Mouse (Mus musculus) hindbrain, embryonic 12.5 days (tissue): Measurements from ENCODE around the gene Ccdc177. TPM values are rescaled to one million over a fixed set of nuclear protein-coding genes. Genes with fewer than 3 reads are reported as not detected.

Source experiments
- ATAC-seq: fragments of 200-750 bp; cut with Nextera tagmentation; 2 replicates; pipeline ENCODE4 v1.8.0; 2017; ENCODE audit warnings: moderate TSS enrichment; ENCODE audit not compliant: low FRiP score
- H3K27ac ChIP-seq: fragments of 300-500 bp; sonication (generic); 2 replicates; pipeline ENCODE4 v1.5.1; 2016; ENCODE audit warnings: mild to moderate bottlenecking
- H3K27me3 ChIP-seq: fragments of 300-500 bp; sonication (generic); 2 replicates; pipeline ENCODE4 v1.6.1; 2016; ENCODE audit warnings: mild to moderate bottlenecking
- H3K36me3 ChIP-seq: fragments of 300-500 bp; sonication (generic); 2 replicates; pipeline ENCODE4 v1.6.1; 2016; ENCODE audit warnings: mild to moderate bottlenecking
- H3K4me1 ChIP-seq: fragments of 300-500 bp; sonication (generic); 2 replicates; pipeline ENCODE4 v1.6.1; 2016
- H3K4me2 ChIP-seq: fragments of 300-500 bp; sonication (generic); replicated peaks from 2 replicates; pipeline ENCODE4 v1.6.1; 2016; ENCODE audit warnings: mild to moderate bottlenecking
- H3K4me3 ChIP-seq: fragments of 300-500 bp; sonication (generic); 2 replicates; pipeline ENCODE4 v1.5.1; 2016; ENCODE audit warnings: mild to moderate bottlenecking
- H3K9ac ChIP-seq: fragments of 300-500 bp; sonication (generic); 2 replicates; pipeline ENCODE4 v1.6.1; 2016; ENCODE audit warnings: mild to moderate bottlenecking, moderate library complexity
- H3K9me3 ChIP-seq: fragments of 300-500 bp; sonication (generic); replicated peaks from 2 replicates; pipeline ENCODE4 v1.6.1; 2016; ENCODE audit warnings: mild to moderate bottlenecking
- WGBS: fragments of 180-500 bp; shearing (Covaris S2); methylation state at CpG from one replicate; pipeline ENCODE4 v1.1.7; 2016; 5-methylcytosine and 5-hydroxymethylcytosine counted together
- polyA plus RNA-seq: library from polyadenylated mRNA; unstranded; fragments of >200 nt; fragmentation: Nextera tagmentation; extraction: Ambion mirVana; gene quantifications from 2 replicates; pipeline ENCODE4 v1.2.1, GENCODE M21; 2016

Ccdc177 gene
- polyA plus RNA-seq, 1 experiment from 2014 or later = 5.9 TPM

- 51% methylated on average over 2 of the region's 2 CpGs for WGBS
- H3K4me3 ChIP-seq = no peak overlapping the region
- no peak for ATAC-seq
Measured at GRCm38 (mm10) chr12:80728814-80729213, 31.7 kb downstream of the Ccdc177 start.

DNA sequence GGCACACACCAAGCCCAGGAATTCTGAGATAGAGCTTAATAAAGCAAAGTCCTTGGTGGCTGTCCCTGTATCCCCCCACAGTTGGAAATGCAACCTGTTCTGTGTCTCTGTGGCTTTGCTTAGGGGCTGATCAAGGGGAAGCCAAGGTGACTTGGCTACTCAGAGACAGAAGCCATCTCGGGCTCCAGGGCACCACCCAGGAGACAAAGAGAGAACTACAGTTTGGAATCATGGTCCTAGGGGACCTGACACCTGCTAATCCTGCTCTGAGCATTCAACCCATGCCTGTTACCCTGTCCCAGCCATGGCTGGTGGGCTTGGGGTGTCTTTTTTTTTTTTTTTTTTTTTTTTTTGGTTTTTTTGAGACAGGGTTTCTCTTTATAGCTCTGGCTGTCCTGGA lies 32.3 kb downstream of the Ccdc177 start:
- peaks cover 5% of the 10 kb centered on the region; the same call in 1 of the 2 replicates for H3K27me3 ChIP-seq
- no peak overlapping the region for H3K27ac ChIP-seq
- 38% methylated on average over 1 of the region's 1 CpGs for WGBS
- no peaks in the 10 kb centered on the region for H3K9me3 ChIP-seq
- H3K36me3 ChIP-seq = no peaks in the 10 kb centered on the region
- no peak overlapping the region for H3K4me2 ChIP-seq
- no peak overlapping the region for H3K4me3 ChIP-seq
- no peak for ATAC-seq
- no peaks in the 10 kb centered on the region for H3K4me1 ChIP-seq
- no peak overlapping the region for H3K9ac ChIP-seq

More at GRCm38 (mm10) chr12:80728814-80729213, 31.7 kb downstream of the Ccdc177 start:
- H3K9me3 ChIP-seq = no peaks in the 10 kb centered on the region
- peaks cover 5% of the 10 kb centered on the region; the same call in 1 of the 2 replicates for H3K27me3 ChIP-seq
- H3K4me2 ChIP-seq = no peak overlapping the region
- H3K27ac ChIP-seq = no peak overlapping the region
- H3K36me3 ChIP-seq = no peaks in the 10 kb centered on the region
- no peaks in the 10 kb centered on the region for H3K4me1 ChIP-seq
- no peak overlapping the region for H3K9ac ChIP-seq

GRCm38 (mm10) chr12:80724853-80725559 lies 35.5 kb downstream of the Ccdc177 start:
- no peak overlapping the region for H3K4me3 ChIP-seq
- H3K4me1 ChIP-seq = no peaks in the 10 kb centered on the region
- ATAC-seq = no peak
- H3K9ac ChIP-seq = no peak overlapping the region
- H3K9me3 ChIP-seq = no peaks in the 10 kb centered on the region
- H3K4me2 ChIP-seq = no peak overlapping the region
- H3K27ac ChIP-seq = no peak overlapping the region
- H3K36me3 ChIP-seq = no peaks in the 10 kb centered on the region
- WGBS = 28% methylated on average over 10 of the region's 10 CpGs
- peaks cover 5% of the 10 kb centered on the region; the same call in 1 of the 2 replicates for H3K27me3 ChIP-seq

DNA sequence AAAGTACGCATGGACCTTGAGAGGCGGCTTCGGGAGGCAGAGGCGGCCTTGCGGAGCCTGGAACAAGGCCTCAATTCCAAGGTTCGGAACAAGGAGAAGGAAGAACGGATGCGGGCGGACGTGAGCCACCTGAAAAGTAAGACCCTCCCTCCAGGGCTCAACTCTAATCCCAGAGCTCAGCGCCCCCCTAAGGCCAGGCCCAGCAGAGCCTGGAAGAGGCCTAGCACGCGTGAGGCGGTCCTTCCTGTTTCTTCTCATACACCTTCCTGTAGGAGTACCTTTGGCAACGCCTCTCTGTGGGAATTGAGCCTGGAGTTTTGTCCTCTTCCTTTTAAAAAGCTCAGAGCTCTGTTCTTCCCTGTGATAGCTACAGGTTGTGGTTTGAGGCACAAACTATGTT lies 39.0 kb downstream of the Ccdc177 start:
- Histone ChIP-seq H3K4me1 (no peaks in the 10 kb centered on the region), H3K27ac (no peak overlapping the region), H3K27me3 (peaks cover 8% of the 10 kb centered on the region; the same call in 1 of the 2 replicates), H3K4me3 (no peak overlapping the region), H3K9ac (no peak overlapping the region), H3K4me2 (no peak overlapping the region), H3K36me3 (no peaks in the 10 kb centered on the region), H3K9me3 (no peaks in the 10 kb centered on the region)
- no peak for ATAC-seq
- WGBS = 86% methylated on average over 15 of the region's 15 CpGs

GRCm38 (mm10) chr12:80720507-80720906 lies 40.0 kb downstream of the Ccdc177 start:
- 52% methylated on average over 12 of the region's 12 CpGs for WGBS
- Histone ChIP-seq H3K27me3 (peaks cover 8% of the 10 kb centered on the region; the same call in 1 of the 2 replicates), H3K27ac (no peak overlapping the region), H3K4me2 (no peak overlapping the region), H3K4me3 (no peak overlapping the region), H3K4me1 (no peaks in the 10 kb centered on the region), H3K9me3 (no peaks in the 10 kb centered on the region), H3K9ac (no peak overlapping the region), H3K36me3 (no peaks in the 10 kb centered on the region)
- ATAC-seq = no peak

- H3K9me3 ChIP-seq = no peaks in the 10 kb centered on the region
- no peak overlapping the region for H3K4me2 ChIP-seq
- H3K36me3 ChIP-seq = no peaks in the 10 kb centered on the region
- no peak overlapping the region for H3K4me3 ChIP-seq
- no peak for ATAC-seq
- no peak overlapping the region for H3K9ac ChIP-seq
- no peak overlapping the region for H3K27ac ChIP-seq
- 0 out of 2 replicates have a peak, but pooled peaks cover 3% of the 10 kb centered on the region for H3K27me3 ChIP-seq
- no peaks in the 10 kb centered on the region for H3K4me1 ChIP-seq
- 57% methylated on average over 2 of the region's 2 CpGs for WGBS
Measured at GRCm38 (mm10) chr12:80719141-80719540, 41.3 kb downstream of the Ccdc177 start.

GRCm38 (mm10) chr12:80715915-80716314 lies 44.6 kb downstream of the Ccdc177 start:
- Histone ChIP-seq H3K9me3 (no peaks in the 10 kb centered on the region), H3K4me1 (no peaks in the 10 kb centered on the region), H3K27ac (no peak overlapping the region), H3K27me3 (0 out of 2 replicates have a peak, but pooled peaks cover 3% of the 10 kb centered on the region), H3K36me3 (no peaks in the 10 kb centered on the region), H3K4me3 (no peak overlapping the region), H3K4me2 (no peak overlapping the region), H3K9ac (no peak overlapping the region)
- WGBS = 80% methylated on average over 6 of the region's 6 CpGs
- ATAC-seq = no peak

DNA sequence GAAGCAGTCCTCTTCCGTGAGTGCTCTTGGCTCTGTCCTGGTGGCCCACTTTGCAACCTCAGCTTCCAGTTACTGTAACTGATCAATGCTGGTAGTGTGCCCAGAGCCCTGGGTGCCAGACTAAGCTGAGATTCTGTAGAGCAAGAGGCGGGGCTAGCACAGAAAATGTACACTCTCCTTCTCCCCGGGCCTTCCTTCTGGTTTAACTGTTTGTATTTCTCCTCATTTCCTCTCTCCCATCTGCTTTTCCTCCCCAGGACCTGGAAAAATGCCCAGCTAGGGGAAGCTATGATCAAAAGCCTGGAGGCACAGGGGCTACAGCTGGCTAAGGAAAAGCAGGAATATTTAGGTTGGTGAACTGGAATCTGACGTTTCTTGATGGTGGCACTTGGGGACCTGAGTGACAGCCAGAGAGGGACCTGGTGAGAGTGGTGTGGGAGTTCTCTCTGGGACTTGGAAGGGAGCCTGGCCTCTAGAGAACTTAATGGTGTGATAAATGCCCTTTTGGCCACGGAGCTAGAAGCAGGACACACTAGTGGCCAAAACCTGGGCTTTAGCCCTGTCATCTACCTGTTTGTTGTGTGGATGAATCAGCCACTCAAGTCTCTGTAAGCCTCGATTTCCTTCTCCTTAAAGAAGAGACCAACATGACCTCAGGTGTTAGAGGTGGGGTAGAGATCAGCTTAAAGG lies 53.4 kb downstream of the Ccdc177 start:
- Histone ChIP-seq H3K9ac (no peak overlapping the region), H3K27me3 (no peaks in the 10 kb centered on the region), H3K36me3 (no peaks in the 10 kb centered on the region), H3K9me3 (no peaks in the 10 kb centered on the region), H3K4me3 (no peak overlapping the region), H3K4me2 (no peak overlapping the region), H3K4me1 (peaks cover 7% of the 10 kb centered on the region), H3K27ac (no peak overlapping the region)
- no peak for ATAC-seq
- WGBS = 65% methylated on average over 6 of the region's 6 CpGs

DNA sequence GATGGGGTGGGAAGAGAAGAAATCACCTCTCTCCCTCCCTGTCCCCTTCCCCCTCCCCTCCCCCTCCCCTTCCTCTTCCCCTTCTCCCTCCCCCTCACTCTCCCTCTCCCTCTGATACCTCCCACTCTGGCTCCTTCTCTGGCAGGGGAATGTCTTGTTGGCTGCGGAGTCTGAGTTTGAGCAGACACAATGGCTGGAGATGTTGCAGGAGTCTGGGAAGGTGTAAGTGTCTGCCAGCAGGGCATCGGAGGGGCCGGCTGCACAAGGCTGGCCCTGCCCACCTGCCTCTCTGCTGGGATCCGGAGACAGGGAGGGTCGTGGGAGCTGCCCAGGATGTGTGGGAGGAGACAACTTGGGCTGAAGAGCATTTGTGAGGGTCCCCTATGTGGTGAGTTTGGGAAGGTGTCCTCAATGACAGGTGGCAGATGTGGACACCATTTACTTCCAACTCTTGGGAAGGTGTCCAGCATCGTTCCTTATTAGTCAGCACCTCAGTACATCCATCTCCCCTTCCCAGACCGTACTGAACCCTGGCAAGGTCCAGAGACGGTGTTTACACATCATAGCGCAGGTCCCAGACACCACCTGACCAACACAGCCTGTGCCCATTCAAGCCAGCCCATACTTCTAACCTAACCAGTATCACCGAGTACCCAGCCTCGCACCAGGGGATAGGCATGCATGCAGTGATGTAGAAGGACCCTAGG lies 54.1 kb downstream of the Ccdc177 start:
- Histone ChIP-seq H3K4me1 (peaks cover 7% of the 10 kb centered on the region), H3K27me3 (no peaks in the 10 kb centered on the region), H3K4me3 (no peak overlapping the region), H3K36me3 (no peaks in the 10 kb centered on the region), H3K9ac (no peak overlapping the region), H3K27ac (no peak overlapping the region), H3K4me2 (no peak overlapping the region), H3K9me3 (no peaks in the 10 kb centered on the region)
- 62% methylated on average over 11 of the region's 11 CpGs for WGBS
- no peak for ATAC-seq

Other genes with a start within 250 kb of the Ccdc177 start
- gene Galnt16, start 242.4 kb downstream of the Ccdc177 start, polyA plus RNA-seq = 21.1 and 22.3 TPM in 2 replicates
- gene Slc39a9, start 116.8 kb downstream of the Ccdc177 start, polyA plus RNA-seq = 29.0 and 30.1 TPM in 2 replicates
- 259 and 299 TPM in 2 replicates for gene Erh, start 116.3 kb downstream of the Ccdc177 start, polyA plus RNA-seq
- gene Plekhd1, start 68.1 kb downstream of the Ccdc177 start, polyA plus RNA-seq = 1.7 and 2.0 TPM in 2 replicates
- gene Susd6, start 29.8 kb upstream of the Ccdc177 start, polyA plus RNA-seq = 18.8 and 19.3 TPM in 2 replicates
- gene Srsf5, start 184.8 kb upstream of the Ccdc177 start, polyA plus RNA-seq = 587 and 684 TPM in 2 replicates
- gene Slc10a1, start 208.0 kb upstream of the Ccdc177 start, polyA plus RNA-seq = 0.45 and 0.65 TPM in 2 replicates